Mouse (Mus musculus): ENCODE data around the gene Egf.

- TF ChIP-seq CTCF (IDR thresholded peaks at IDR 0.05; ENCODE audit: extremely low read depth, insufficient read length, insufficient replicate concordance, low read depth, low read length) (no peak), POLR2A (IDR thresholded peaks at IDR 0.05; ENCODE audit: low read depth, low read length) (no peak)
Observed at GRCm38 (mm10) chr3:129656540-129656939, 98.6 kb downstream of the Egf start.
